Mouse (Mus musculus) midbrain, embryonic 11.5 days (tissue): Measurements from ENCODE around the gene Gm21891. TPM values are rescaled to one million over a fixed set of nuclear protein-coding genes. Genes with fewer than 3 reads are reported as not detected.
"Not testable (repeated sequence)": the region's sequence is repeated elsewhere in the genome, so short reads cannot be mapped to it uniquely, and the experiment has no call there.

ENCODE experiments used
- ATAC-seq: fragments of 200-750 bp; cut with Nextera tagmentation; 2 replicates; pipeline ENCODE4 v1.8.0; 2017; ENCODE audit warnings: moderate TSS enrichment, moderate library complexity; ENCODE audit not compliant: low FRiP score
- DNase-seq: peaks from one replicate; pipeline ENCODE4 v3.0.0; 2015; ENCODE audit warnings: low spot score; ENCODE audit errors: missing footprints
- H3K27ac ChIP-seq: fragments of 300-500 bp; sonication (generic); 2 replicates; pipeline ENCODE4 v1.5.1; 2014; ENCODE audit warnings: low read depth, low read length
- H3K27me3 ChIP-seq: fragments of 300-500 bp; sonication (generic); 2 replicates; pipeline ENCODE4 v1.6.1; 2014; ENCODE audit warnings: mild to moderate bottlenecking, low read length, moderate library complexity, mixed read lengths; ENCODE audit not compliant: control insufficient read depth, insufficient read depth
- H3K36me3 ChIP-seq: fragments of 300-500 bp; sonication (generic); 2 replicates; pipeline ENCODE4 v1.6.1; 2014; ENCODE audit warnings: mild to moderate bottlenecking, low read length, moderate library complexity, mixed read lengths; ENCODE audit not compliant: control insufficient read depth, insufficient read depth
- H3K4me1 ChIP-seq: fragments of 300-500 bp; sonication (generic); 2 replicates; pipeline ENCODE4 v1.6.1; 2014; ENCODE audit warnings: low read length; ENCODE audit not compliant: control insufficient read depth, insufficient read depth
- H3K4me2 ChIP-seq: fragments of 300-500 bp; sonication (generic); 2 replicates; pipeline ENCODE4 v1.6.1; 2014; ENCODE audit warnings: mild to moderate bottlenecking, moderate library complexity
- H3K4me3 ChIP-seq: fragments of 300-500 bp; sonication (generic); 2 replicates; pipeline ENCODE4 v1.5.1; 2014; ENCODE audit warnings: low read depth, low read length
- H3K9ac ChIP-seq: fragments of 300-500 bp; sonication (generic); 2 replicates; pipeline ENCODE4 v1.6.1; 2014; ENCODE audit warnings: low read length
- H3K9me3 ChIP-seq: fragments of 300-500 bp; sonication (generic); 2 replicates; pipeline ENCODE4 v1.6.1; 2016; ENCODE audit warnings: low read length; ENCODE audit not compliant: control insufficient read depth
- WGBS: fragments of 180-500 bp; shearing (Covaris S2); extraction: QIAGEN DNeasy Blood & Tissue Kit; methylation state at CpG from one replicate; pipeline ENCODE4 v1.1.7; 2014; 5-methylcytosine and 5-hydroxymethylcytosine counted together
- polyA plus RNA-seq: library from polyadenylated mRNA; unstranded; fragments of >200 nt; fragmentation: Nextera tagmentation; extraction: Ambion mirVana; gene quantifications from 2 replicates; pipeline ENCODE4 v1.2.1, GENCODE M21; 2014

Gm21891 gene
- not detected in 2 replicates for polyA plus RNA-seq

DNA sequence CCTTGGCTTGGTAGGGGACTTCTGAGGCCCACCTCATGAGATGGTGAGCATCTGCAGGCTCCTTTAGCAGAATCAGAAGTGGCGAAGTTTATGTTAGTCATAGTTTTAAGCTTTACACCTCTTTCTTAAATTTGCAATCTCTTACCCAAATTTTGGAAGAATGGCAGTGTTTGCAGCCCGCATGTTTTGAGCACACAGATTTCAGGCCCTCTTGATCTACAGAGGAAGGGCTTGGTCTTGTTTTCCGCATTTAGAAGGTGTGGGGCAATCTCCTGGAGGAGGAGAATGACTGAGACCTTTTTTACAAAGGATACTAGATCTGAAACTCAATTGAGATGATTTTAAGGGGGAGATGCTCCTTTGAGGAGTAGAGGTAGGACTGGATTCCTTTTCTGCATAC, at the start of gene Gm21891:
Gm21891 (minus strand) TSS at position 101 of the 400 bp plus-strand sequence.
- not testable (repeated sequence) for H3K27me3 ChIP-seq, H3K4me1 ChIP-seq, H3K4me3 ChIP-seq, ATAC-seq, H3K9me3 ChIP-seq, DNase-seq, H3K36me3 ChIP-seq, H3K4me2 ChIP-seq, H3K27ac ChIP-seq, H3K9ac ChIP-seq
- WGBS = no CpG with 5 or more reads among the region's 3 CpGs

GRCm38 (mm10) chrY:13161668-13162067, 28.4 kb upstream of the Gm21891 start, which contains the start of gene Gm21425:
Gene Gm21425 (plus strand): TSS chrY:13161968.
- H3K27ac ChIP-seq, H3K36me3 ChIP-seq, H3K27me3 ChIP-seq, H3K4me1 ChIP-seq, H3K4me2 ChIP-seq, DNase-seq, H3K4me3 ChIP-seq, ATAC-seq, H3K9ac ChIP-seq, H3K9me3 ChIP-seq: not testable (repeated sequence)

Other genes with a start within 250 kb of the Gm21891 start
- gene Gm20807, start 90.6 kb downstream of the Gm21891 start, polyA plus RNA-seq = not detected in 2 replicates
- gene Gm21425, start 28.5 kb upstream of the Gm21891 start, polyA plus RNA-seq = not detected in 2 replicates
- gene Gm21828, start 90.4 kb upstream of the Gm21891 start, polyA plus RNA-seq = not detected in 2 replicates
- not detected in 2 replicates for gene Gm21440, start 118.9 kb upstream of the Gm21891 start, polyA plus RNA-seq
- not detected in 2 replicates for gene Gm21454, start 119.0 kb upstream of the Gm21891 start, polyA plus RNA-seq
- not detected in 2 replicates for gene Gm21725, start 215.6 kb upstream of the Gm21891 start, polyA plus RNA-seq